Mouse (Mus musculus) kidney, adult 9 months (tissue): ENCODE measurements around the gene Vps4a.
"Not testable (repeated sequence)": the region's sequence is repeated elsewhere in the genome, so short reads cannot be mapped to it uniquely, and the experiment has no call there.

ENCODE experiments used
- DNase-seq: peaks from one replicate; pipeline ENCODE4 v3.0.0; 2022

The Vps4a gene

DNA sequence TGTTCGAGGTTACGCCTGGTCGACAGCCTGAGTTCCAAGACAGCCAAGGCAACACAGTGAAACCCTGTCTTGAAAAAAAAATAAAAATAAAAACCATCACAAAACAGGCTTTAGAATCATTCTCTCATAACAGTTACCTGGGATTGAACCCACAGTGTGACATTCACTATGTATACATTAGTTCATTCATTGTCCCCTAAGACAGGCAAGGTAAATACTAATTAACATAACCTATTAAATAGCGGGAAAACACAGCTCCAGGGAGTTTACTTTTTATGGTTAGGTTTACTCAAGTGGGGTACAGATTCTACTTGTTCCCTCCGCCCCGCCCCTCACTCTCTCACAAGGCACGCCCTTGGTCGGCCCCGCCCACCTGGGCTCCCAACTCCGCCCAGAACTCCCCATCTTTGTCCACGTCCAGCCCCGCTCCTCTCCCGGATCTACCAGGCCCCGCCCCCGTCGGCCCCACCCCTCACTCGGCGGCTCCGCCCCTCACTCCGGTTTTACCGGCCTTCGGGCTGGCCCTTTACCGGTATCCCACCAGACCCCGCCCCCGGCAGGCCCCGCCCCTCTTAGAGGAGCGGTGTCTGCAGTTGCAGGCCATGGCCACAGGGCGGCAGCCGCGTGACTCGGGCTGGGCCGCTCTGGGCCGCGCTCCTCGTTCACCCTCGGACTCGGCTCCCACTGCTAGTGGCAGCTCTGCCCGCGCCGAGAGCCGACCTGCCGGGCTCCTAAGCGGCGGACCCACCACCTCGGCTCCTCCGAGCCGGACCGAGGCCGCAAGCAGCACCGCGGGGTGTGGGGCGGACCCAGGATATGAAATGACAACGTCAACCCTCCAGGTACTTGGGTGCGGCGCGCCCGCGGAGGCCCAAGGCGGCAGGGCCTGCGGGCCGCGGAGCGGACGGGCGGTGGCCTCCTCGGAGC lies at the start of gene Vps4a:
Vps4a (plus strand) TSS at position 573 of the 927 bp plus-strand sequence.
- peak; percentile 99 for DNase-seq

DNA sequence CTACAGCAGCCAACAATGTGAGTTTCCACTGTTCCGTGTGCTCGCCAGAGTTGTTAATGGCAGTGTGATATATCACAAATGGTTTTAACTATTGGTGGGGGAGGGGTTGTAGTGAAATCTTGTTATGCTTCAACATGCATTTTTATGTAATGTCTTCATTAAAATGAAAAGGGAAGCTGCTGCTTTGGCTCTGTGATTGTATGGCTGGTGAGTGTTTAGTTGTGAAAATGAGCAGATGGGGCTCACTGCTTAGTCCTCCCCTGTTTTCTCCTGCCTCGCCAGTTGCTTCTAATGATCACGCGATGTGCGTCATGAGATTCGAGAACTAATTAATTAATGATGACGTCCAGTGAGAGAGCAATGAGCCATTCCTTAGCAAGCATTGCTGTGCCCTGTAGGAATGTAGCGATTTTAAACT lies 45.6 kb upstream of the Vps4a start:
- no peak for DNase-seq

DNA sequence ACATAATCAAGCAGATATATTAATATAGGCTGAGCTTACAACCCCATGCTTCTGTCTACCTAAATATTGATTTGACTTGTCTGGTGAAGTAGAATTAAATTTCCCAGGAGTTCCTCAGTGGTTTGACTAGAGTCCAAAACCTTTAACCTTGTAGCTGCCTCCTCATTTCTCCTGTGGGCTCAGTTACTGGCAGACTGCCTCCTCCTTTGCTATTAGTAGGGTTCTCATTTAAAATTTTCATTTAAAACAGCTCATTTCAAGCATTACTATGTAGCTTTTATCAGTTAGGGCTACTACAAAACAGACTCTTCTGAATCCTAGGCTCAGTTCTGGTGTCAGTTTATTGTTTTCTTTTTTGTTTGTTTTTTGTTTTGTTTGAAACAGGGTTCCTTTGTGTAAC lies 45.1 kb upstream of the Vps4a start:
- no peak for DNase-seq

DNA sequence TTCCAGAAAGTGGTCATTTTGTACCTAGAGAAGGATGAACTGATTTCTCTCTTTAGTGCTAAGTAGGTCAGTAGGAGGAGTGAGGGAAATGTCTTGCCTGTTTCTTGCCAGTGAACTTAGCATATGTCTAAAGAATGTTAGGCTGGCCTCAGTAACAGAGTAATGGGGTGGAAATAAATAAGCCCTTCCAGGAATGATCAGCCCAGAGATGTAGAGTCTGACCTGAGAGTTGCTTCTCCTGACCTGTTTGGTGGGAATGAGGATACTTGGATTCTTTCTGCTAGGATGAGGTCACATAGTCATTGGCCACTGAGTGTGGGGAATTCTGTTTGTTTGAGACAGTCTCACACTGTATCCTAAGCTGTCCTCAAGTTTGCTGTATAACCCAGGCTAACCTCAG lies 43.5 kb upstream of the Vps4a start:
- no peak for DNase-seq

DNA sequence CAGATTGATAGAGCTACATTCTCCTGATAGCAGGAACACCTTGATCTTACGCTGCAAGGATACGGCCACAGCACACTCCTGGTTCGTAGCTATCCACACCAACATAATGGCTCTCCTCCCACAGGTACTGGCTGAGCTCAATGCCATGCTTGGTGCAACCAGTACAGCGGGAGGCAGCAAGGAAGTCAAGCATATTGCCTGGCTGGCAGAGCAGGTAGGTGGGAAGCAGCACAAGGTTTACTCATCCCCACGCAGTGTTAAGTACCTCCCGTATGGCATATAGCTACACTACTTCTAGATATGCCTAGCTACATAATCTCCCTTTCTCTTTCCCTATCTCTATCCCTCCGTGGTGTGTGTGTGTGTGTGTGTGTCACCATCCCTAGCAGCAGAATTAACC lies 39.6 kb upstream of the Vps4a start:
- DNase-seq = no peak

DNA sequence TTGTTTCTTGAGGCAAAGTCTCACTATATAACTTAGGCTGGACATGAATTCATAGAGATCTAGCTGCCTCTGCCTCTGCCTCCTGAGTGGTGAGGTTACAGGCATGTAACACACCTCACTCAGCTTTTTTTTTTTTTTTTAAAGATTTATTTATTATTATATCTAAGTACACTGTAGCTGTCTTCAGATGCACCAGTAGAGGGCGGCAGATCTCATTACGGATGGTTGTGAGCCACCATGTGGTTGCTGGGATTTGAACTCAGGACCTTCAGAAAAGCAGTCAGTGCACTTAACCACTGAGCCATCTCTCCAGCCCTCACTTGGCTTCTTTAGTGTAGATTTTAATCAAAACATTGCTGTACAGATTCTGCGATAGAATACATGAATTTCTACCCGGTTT lies 34.7 kb upstream of the Vps4a start:
- not testable (repeated sequence) for DNase-seq

DNA sequence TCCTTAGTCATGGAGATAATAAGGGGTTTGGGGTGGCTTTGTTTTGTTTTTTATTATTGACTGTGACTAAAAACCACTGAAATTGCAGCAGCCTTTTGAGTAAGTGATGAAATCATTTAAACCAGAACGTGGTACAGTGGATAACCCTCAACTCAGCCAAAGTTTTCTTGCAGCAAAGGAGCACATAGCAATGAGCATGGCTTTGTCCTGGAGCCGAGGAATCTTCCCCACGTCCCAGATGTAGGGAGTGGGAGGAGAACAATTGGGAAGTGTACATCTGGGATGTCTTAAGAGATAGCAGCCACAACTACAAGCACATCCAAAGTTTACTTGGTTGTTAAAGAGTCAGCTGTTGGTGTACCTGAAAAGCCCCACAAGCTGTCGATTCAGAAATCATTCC lies 33.6 kb upstream of the Vps4a start:
- no peak for DNase-seq

DNA sequence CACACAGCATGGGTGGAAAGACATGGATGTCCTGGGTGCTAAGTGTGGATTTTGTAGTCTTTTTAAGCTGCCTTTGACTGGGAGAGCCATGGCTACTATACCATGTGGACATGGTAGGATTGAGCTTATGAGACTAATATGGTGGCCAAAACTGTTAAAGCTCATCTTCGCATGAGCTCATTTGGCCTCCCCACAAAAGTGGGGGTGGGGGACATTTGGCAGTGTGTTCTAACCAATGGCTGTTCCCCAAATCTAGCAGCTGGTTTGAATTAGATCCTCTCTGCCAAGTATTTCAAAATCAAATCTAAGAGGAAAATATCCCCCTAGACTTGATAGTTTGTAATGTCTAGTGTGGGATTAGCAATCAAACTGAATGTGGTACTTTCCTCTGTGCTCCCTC lies 32.0 kb upstream of the Vps4a start:
- no peak for DNase-seq

DNA sequence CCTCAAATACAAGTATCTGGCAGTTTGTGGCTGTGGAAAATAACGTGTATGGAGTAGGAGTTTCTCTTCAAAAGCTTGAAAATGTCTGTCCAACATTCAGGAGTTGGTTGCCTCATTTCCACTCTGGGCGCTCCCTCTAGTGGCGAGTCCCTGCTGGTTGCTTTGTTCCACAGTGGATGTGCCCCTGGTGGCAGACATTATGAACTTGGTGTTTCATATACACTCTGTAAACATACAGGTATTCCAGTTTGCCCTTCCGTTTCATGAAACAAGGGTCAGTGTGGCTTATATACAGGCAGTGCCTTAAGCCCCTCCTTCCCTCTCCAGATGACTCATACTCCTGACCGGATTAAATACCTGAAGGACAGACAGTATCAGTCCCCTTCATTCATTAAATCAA lies 28.5 kb upstream of the Vps4a start:
- DNase-seq = peak; percentile 91

DNA sequence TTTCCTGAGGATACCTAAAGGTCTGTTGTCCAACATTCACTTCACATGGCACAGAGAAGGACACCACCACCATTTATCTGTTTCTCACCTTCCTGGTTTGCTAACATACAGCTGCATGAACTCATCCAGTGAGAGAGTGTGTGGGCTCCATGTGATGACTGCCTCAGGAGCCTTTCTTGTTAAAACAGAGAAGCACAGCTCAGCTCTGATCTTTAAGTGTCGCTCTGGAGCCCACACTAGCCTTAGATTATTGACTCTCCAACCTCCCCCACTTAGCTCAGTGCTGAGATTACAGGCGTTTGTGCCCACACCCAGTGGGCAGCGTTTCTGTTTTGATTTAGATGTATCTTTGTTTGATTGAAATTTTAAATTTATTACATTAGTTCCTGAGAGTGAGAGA lies 23.2 kb upstream of the Vps4a start:
- DNase-seq = no peak

DNA sequence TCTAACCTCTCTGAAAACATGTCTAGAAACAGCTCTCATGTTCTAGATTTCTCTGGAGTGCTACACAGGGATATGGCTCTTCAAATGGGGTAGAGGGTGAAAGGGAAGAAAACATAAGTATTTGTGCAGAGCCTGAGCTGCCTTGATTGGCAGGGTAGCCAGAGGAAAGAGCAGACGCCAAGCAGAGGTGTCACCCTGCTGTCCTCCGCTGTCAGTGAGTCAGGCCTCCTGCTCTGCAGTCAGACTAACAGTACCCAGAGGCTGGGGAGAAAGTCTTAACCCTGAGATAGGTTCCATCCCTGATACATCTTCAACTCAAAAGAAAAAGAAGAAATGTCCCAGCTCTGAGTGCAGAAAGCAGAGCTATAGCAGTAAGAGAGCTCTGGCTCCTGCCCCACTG lies 18.4 kb upstream of the Vps4a start:
- DNase-seq = no peak

DNA sequence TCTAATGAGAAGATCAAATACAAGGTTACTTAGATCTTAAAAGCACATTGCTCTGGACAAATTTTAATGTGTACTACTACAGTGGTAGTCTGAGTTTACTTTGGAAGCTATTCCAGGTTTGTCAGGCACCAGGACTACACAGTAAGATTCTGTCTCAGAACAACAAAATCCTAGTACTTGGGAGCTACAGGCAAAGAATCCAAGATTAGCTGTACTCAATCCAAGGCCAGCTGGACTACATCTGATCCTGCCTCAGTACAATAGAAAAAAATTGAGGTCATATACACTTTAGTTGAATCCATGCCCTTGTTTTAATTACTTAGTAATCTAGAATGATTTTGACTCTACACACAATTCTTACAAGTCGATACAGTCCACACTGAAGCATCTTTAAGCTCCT lies 16.1 kb upstream of the Vps4a start:
- no peak for DNase-seq

DNA sequence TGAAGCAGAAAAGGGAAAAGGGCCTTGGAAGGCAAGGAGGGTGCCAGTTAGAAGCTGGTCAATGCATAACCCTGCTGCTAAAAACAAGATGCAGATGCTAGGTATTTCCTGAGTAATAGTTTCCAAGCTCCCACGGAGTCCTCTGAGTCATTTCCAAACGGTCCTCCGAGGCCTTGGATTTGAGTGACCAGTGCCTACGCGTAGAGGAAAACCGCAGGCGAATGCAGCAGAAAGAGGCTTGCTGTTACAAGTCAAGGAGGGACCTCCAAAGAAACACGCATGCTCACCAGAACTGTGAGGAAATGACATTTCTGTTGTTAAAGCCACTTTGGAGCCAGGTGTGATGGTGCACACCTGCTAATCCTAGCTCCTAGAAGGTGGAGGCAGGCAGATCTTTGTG lies 7.5 kb upstream of the Vps4a start:
- DNase-seq = no peak

DNA sequence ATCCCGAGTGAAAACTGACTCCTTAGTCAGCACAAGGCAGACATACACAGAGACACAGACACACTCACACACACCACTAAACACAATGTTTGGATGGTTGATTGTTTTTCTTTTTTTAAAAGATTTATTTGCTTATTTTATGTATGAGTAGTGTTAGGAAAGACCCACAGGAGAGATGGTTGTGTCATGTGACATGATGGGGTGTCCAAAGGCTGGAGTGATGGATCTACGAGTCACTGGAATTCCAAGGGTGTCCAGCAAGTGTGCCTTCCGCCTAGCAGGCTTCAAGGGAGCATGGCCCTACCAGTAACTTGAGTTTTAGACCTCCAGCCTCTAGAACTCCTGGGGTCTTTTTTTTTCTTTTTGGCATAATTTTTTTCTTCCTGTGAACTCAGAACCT lies 1.7 kb upstream of the Vps4a start:
- no peak for DNase-seq

DNA sequence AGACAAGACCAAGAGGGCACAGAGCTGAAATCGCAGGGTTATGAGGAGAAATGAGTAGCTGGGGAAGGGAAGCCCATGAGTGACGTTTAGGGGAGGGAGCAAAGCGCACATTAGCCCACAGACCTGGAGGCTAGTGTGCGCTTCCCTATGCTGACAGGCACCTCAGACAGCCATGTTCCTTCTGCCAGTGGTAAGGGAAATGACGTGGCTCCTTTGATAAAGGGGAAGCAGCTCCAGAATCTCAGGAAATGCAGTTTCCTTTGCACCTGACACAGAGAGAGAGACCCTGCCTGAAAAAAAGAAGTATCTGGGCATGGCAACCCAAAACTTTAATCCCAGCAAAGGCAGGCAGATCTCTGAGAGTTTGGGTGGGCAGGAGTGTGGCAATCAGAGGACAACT lies 964 bp upstream of the Vps4a start:
- no peak for DNase-seq

DNA sequence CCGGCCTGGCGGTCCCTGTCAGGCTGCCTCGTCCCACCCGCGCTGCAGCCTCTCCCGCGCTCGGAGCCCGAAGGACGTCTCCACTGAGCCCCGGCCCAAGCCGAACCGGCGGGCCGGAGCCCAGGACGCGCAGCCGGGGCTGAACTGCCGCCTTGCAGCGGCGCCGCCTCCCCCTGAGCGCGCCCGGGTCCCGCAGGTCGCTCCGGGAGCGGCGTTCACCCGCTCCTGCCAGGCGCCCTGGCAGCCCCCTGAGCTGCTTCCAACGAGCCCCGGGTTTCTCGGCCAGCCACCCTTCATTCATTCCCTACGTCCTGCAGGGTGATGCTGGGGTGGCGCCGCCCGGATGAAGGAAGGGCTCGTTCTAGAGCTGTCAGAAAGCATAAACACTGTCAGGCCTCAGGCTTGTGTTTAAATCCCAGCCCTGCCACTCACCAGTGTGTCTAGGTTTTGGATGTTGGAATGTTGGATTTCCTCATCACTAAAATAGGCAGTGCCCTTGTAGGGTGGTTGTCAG lies 612 bp downstream of the Vps4a start:
- DNase-seq = no peak

DNA sequence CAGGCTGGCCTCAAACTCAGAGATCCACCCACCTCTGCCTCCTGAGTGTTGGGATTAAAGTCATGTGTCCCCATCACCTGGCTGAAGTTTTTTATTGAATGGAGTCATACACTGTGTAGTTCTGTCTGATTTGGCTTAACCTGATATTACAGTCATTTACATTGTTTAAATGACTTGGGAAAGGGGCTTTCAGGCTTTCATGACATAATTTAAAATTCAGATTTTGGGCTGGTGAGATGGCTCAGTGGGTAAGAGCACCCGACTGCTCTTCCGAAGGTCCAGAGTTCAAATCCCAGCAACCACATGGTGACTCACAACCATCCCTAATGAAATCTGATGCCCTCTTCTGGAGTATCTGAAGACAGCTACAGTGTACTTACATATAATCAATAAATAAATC lies 2.6 kb downstream of the Vps4a start:
- DNase-seq = not testable (repeated sequence)

DNA sequence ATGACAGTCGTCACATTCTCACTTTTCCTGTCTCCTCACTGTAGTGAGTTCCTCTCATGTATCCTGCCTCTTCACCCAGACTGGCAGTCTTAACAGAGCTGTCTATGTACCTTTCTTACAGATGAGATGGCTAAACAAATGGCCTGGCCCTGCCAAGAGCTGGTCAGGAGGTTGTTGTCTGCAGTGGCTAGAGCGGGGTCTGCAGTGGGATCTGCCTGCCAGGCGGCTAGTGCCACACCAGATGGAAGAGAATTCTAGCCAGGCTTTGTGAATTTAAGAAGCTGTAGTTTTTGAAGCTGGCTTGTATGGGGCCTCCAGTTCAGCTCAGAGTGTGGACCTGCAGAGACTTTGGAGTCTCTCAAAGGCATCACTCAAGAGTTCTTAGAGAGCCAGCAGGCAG lies 4.6 kb downstream of the Vps4a start:
- no peak for DNase-seq

DNA sequence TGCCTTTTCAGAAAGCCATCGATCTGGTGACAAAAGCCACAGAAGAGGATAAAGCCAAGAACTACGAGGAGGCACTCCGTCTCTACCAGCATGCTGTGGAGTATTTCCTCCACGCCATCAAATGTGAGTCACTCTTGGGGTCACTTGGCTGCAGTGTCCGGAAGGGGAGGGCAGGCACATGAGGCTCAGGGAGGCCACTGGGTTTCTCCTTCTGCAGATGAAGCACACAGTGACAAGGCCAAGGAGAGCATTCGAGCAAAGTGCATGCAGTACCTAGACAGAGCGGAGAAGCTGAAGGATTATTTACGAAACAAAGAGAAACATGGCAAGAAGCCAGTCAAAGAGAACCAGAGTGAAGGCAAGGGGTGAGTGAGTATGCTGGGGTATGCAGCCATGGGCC lies 5.6 kb downstream of the Vps4a start:
- DNase-seq = peak; percentile 58

DNA sequence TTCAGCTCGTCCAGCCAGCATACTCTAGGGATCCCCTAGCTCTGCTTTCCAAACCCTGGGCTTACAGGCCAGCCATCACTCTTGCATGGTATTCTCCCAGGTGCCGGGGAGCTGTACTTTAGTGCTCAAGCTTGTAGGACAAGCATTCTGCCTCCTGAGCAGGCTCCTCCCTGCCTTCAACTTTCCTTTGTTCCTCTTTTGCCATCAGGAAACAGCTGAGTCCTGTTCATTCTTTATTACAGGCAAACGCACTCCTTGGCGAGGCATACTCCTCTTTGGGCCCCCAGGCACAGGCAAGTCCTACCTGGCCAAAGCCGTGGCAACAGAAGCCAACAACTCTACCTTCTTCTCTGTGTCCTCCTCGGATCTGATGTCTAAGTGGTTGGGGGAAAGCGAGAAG lies 9.6 kb downstream of the Vps4a start:
- no peak for DNase-seq

DNA sequence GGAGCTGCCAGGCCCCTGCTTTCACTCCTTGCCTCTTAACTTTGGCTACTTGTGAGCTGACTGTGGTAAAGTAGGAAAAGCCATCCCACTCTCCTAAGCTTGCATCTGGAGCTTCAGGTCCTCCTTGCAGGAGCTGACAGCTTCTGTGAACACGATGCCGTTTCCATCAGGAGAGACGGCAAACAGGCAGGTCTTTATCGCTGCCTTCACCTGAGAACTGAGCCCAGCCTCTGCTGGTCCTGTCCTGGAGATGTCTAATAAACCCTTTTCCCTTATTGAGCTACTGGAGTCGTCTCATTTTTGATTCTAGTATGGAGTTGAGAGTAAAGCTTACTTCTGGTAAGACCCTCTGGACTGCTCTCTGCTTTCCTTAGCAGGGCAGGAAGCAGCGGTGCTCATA lies 14.5 kb downstream of the Vps4a start:
- no peak for DNase-seq

DNA sequence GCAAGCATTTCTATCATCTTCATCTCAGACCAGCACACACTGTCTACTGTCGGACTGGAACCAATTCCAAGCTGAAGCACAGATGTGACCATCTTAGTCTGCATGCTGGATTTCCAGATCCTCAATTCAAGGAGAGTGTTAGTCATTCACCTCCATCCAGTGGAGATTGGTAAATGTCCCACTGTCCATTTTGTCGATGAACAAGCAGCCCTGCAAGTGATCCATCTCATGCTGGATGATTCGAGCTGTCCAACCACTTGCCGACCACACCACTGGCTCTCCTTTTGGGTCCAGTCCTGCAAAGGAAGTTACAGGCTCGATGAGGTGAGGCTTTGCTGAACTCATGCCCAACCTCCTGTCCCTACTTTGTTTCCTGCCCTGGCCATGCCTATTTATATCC lies 16.0 kb downstream of the Vps4a start:
- DNase-seq = no peak

DNA sequence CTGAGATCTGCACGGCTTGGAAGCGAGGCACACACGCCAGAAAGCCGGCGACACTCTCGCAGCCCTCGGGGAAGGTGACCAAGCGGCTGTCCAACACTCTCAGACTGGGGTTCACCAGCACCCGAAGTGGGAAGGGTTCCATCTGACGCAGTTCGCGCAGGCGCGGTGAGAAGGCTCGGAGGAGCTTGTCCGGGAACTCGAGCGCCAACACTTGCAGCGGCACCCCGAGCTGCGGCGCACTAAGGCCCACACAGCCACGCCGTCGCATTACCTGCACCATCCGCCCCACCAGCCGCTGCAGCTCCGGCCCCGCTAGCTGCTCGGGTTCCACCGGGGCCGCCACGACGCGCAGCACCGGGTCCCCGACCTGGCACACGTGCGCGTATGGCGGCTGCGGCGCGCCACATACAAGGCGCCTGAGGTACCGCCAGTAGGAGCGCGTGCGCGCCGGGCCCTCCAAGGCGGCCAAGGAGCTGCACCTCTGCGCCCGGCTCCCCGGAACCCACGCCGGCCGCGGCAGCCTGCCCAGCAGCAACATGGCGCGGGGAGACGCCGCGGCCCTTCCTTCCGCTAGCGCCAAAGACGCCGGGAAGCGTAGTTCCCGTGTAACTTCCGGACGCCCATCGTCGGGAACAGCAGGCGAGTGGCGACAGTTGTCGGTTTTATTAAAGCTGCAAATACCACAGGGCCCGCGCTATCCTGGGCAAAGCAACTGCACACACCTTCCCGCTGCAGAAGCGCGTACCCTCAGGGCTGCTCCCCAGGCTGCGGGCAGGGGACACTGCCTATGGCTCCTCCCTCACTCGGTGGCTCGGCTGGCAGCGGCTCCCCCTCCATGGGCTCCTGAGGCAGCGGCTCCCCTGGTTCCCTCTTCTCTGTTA lies 17.3 kb downstream of the Vps4a start, which contains the start of gene Pdf:
Pdf (minus strand) TSS at position 554 of the 881 bp plus-strand sequence.
- peak; percentile 83 for DNase-seq

DNA sequence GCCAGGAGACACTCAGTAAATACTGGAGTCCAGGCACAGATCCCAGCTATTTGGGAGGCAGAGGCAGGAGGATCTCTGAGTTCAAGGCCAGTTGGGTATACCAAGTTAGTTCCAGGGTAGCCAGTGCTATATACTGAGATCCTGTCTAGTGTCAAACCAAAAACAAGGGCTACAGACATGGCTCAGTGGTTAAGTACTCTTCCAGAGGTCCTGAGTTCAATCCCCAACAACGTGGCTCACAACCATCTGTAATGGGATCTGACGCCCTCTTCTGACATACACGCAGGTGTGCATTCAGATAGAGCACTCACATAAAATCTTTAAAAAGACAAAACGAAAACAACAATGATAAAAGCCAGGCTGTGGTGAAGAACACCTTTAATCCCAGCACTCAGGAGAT lies 18.5 kb downstream of the Vps4a start:
- DNase-seq = no peak
